In the genomic region with DNA sequence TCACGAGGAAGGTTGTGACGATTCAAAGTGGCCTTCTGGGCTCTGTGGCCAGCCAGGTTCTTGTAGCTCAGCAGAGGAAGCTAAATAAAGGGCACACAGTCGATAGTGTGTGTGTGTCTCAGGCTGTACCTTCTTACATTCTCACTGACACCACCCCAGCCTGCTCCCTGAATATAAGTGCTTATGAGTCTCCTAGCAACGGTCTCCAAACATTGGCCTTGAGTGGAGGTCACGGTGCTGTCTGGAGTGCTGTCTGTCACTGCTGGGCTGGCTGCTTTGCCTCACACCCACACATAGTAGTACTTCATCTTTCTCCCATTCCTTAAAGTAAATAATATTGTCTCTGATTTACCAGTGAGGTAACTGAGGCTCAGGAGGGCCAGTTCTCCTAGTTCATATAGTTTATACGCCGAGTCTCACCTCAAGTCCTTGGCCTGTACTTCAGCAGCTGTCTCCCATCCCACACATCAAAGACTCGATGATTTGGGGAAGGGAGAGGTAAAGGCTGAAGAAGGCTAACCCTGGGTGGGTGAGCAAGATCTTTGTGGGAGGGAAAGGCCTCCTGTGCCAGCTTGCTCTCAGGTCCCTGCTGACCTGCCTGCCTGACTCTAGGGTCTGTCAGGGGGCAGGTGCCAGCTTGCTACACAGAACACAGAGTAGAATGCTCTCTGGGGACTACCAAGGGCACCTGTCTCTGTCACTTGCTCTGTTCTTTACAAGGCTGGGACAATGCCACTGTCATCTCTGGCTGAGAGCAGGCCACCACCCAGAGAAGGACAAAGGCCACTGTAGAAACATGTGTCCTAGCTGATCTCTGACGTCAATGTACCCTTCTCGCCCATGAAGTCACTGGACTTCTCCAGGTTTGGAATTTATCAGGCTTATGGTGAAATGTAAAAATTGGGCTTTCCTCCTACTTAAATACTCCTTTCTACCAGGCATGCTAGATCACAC, we compare ENCODE assay signal across 9 mouse cellular contexts. TPM values are rescaled to one million over a fixed set of nuclear protein-coding genes. Genes with fewer than 3 reads are reported as not detected.
DNase-seq lines count a peak whose midpoint lies in the region; ATAC-seq lines count a peak whose summit lies in the region.
"Had no signal": no experiment of that assay in that cellular context is flagged by ENCODE, and none has a peak within 500 bp of the region (broad histone marks: within the 10 kb centered on the region; RNA-seq: fewer than 3 reads in every experiment).

No protein-coding gene starts in this region.

- 53% methylated on average over 10 of the region's 10 CpGs for WGBS in kidney, embryonic 14.5 days
- WGBS in heart, embryonic 15.5 days, result 46% methylated on average over 10 of the region's 10 CpGs
- 55% methylated on average over 10 of the region's 10 CpGs for WGBS in kidney, embryonic 15.5 days

- H3K4me1 ChIP-seq in kidney, embryonic 14.5 days (ENCODE audit: control insufficient read depth, insufficient read depth, low read length), result peaks cover 8% of the 10 kb centered on the region; the same call in 1 of the 2 replicates
- H3K4me1 ChIP-seq in heart, embryonic 15.5 days (replicated peaks), result peaks cover 30% of the 10 kb centered on the region
- H3K4me1 ChIP-seq in kidney, embryonic 15.5 days, result peaks cover 17% of the 10 kb centered on the region

- H3K27ac ChIP-seq in kidney, embryonic 14.5 days (ENCODE audit: low read depth, low read length), result no peak overlapping the region
- peak overlapping the region; percentile 75 for H3K27ac ChIP-seq in heart, embryonic 15.5 days
- no peak overlapping the region for H3K27ac ChIP-seq in kidney, embryonic 15.5 days
- H3K27ac ChIP-seq: hindbrain, embryonic 13.5 days had no signal

- H3K9ac ChIP-seq in kidney, embryonic 14.5 days (ENCODE audit: low read depth, low read length), result no peak overlapping the region
- no peak overlapping the region for H3K9ac ChIP-seq in heart, embryonic 15.5 days
- H3K9ac ChIP-seq in kidney, embryonic 15.5 days, result no peak overlapping the region
- H3K9ac ChIP-seq: hindbrain, embryonic 13.5 days had no signal

- peak; percentile 28; the same call in 1 of the 2 replicates for ATAC-seq in kidney, embryonic 14.5 days (ENCODE audit: low FRiP score, low TSS enrichment)
- peak; percentile 78 for ATAC-seq in heart, embryonic 15.5 days (replicated peaks; ENCODE audit: insufficient number of reproducible peaks, insufficient read depth, low FRiP score, low read depth)
- no peak for ATAC-seq in kidney, embryonic 15.5 days (replicated peaks; ENCODE audit: low FRiP score)

- no peaks in the 10 kb centered on the region; the same call in 1 of the 2 replicates for H3K9me3 ChIP-seq in kidney, embryonic 14.5 days (ENCODE audit: control insufficient read depth, low read length)
- no peaks in the 10 kb centered on the region for H3K9me3 ChIP-seq in heart, embryonic 15.5 days (replicated peaks)
- no peaks in the 10 kb centered on the region for H3K9me3 ChIP-seq in kidney, embryonic 15.5 days (replicated peaks)
- H3K9me3 ChIP-seq: hindbrain, embryonic 13.5 days had no signal

- H3K4me3 ChIP-seq in kidney, embryonic 14.5 days (ENCODE audit: low read length), result no peak overlapping the region
- no peak overlapping the region for H3K4me3 ChIP-seq in heart, embryonic 15.5 days
- H3K4me3 ChIP-seq in kidney, embryonic 15.5 days (replicated peaks), result no peak overlapping the region
- H3K4me3 ChIP-seq: hindbrain, embryonic 13.5 days had no signal

- no peak overlapping the region for H3K4me2 ChIP-seq in kidney, embryonic 14.5 days (replicated peaks; ENCODE audit: low read depth, low read length)
- H3K4me2 ChIP-seq in heart, embryonic 15.5 days, result no peak overlapping the region
- H3K4me2 ChIP-seq in kidney, embryonic 15.5 days, result no peak overlapping the region
- H3K4me2 ChIP-seq: hindbrain, embryonic 13.5 days had no signal

- H3K27me3 ChIP-seq in kidney, embryonic 14.5 days (ENCODE audit: control insufficient read depth, insufficient read depth, low read length), result no peaks in the 10 kb centered on the region
- no peaks in the 10 kb centered on the region for H3K27me3 ChIP-seq in heart, embryonic 15.5 days
- H3K27me3 ChIP-seq in kidney, embryonic 15.5 days, result no peaks in the 10 kb centered on the region

- no peak for DNase-seq in kidney, adult 18-20 months
- DNase-seq in embryo, embryonic 11 days, result peak; percentile 32
- DNase-seq in lung, postnatal 36 days, result peak; percentile 86
- DNase-seq in kidney, adult 11 months, result no peak
- DNase-seq: cerebellum, postnatal 36 days had no signal

- H3K36me3 ChIP-seq in kidney, embryonic 14.5 days (ENCODE audit: control insufficient read depth, insufficient read depth, low read length), result no peaks in the 10 kb centered on the region
- no peaks in the 10 kb centered on the region for H3K36me3 ChIP-seq in heart, embryonic 15.5 days
- no peaks in the 10 kb centered on the region for H3K36me3 ChIP-seq in kidney, embryonic 15.5 days
- H3K36me3 ChIP-seq: hindbrain, embryonic 13.5 days had no signal

RNA-seq across cellular contexts. Expression of gene Tarbp1, which starts 39.4 kb away (rescaled TPM):
- polyA plus RNA-seq in kidney, embryonic 14.5 days (2014; fragmentation: Nextera tagmentation; extraction: Ambion mirVana), result 3.3 and 6.3 TPM in 2 replicates
- 1.0 and 1.9 TPM in 2 replicates for polyA plus RNA-seq in heart, embryonic 15.5 days (2015; fragmentation: Nextera tagmentation; extraction: Ambion mirVana)
- 3.6 and 3.7 TPM in 2 replicates for polyA plus RNA-seq in kidney, embryonic 15.5 days (2015; fragmentation: Nextera tagmentation; extraction: Ambion mirVana)

Comparison
In these comparisons a context has a peak if more than half of its experiments do, and no peak if none do; other contexts are left out.
1. DNase-seq: peak in embryo, embryonic 11 days (single experiment) and lung, postnatal 36 days (single experiment); none in kidney, adult 18-20 months (single experiment) and kidney, adult 11 months (single experiment).